Comparison of ENCODE assay signal across 8 mouse cellular contexts in the genomic region with DNA sequence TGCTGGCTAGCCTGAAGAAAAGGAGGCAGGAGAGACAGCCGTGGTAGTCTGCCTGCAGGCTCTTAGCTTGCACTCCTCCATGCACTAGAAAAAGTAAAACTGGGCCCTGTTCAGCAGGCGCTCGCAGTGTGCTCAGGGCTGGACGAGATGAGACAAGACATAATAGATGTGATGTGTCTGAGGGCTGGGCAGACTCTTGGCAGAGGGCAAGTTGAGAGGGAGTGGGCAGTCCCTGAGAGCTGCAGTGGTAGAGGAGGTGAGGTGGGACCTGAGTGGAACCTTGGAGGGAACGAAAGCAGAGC. TPM values are rescaled to one million over a fixed set of nuclear protein-coding genes. Genes with fewer than 3 reads are reported as not detected.
DNase-seq lines count a peak whose midpoint lies in the region; ATAC-seq and TF ChIP-seq lines count a peak whose summit lies in the region.

No protein-coding gene starts in this region.

- H3K4me2 ChIP-seq in heart, embryonic 15.5 days, result no peak overlapping the region
- H3K4me2 ChIP-seq in embryonic facial prominence, embryonic 15.5 days (replicated peaks), result peak overlapping the region; percentile 23
- H3K4me2 ChIP-seq in liver, embryonic 15.5 days, result peak overlapping the region; percentile 53

- ATAC-seq in heart, embryonic 15.5 days (replicated peaks; ENCODE audit: insufficient number of reproducible peaks, insufficient read depth, low FRiP score, low read depth), result no peak
- ATAC-seq in G1E (ENCODE audit: extremely low read depth, insufficient number of reproducible peaks, low FRiP score, poor library complexity, severe bottlenecking), result no peak
- ATAC-seq in embryonic facial prominence, embryonic 15.5 days (ENCODE audit: insufficient number of reproducible peaks, low FRiP score, low TSS enrichment, low read depth), result no peak
- no peak for ATAC-seq in liver, embryonic 15.5 days (ENCODE audit: insufficient read depth)

- no peaks in the 10 kb centered on the region for H3K36me3 ChIP-seq in heart, embryonic 15.5 days
- peaks cover 62% of the 10 kb centered on the region for H3K36me3 ChIP-seq in G1E (replicated peaks)
- peaks cover 5% of the 10 kb centered on the region; the same call in 1 of the 2 replicates for H3K36me3 ChIP-seq in embryonic facial prominence, embryonic 15.5 days
- peaks cover 27% of the 10 kb centered on the region for H3K36me3 ChIP-seq in liver, embryonic 15.5 days (replicated peaks)

- no peaks in the 10 kb centered on the region for H3K9me3 ChIP-seq in heart, embryonic 15.5 days (replicated peaks)
- H3K9me3 ChIP-seq in G1E (replicated peaks), result no peaks in the 10 kb centered on the region
- no peaks in the 10 kb centered on the region for H3K9me3 ChIP-seq in embryonic facial prominence, embryonic 15.5 days (replicated peaks)
- no peaks in the 10 kb centered on the region for H3K9me3 ChIP-seq in liver, embryonic 15.5 days (replicated peaks)

- H3K27me3 ChIP-seq in heart, embryonic 15.5 days, result no peaks in the 10 kb centered on the region
- no peaks in the 10 kb centered on the region for H3K27me3 ChIP-seq in G1E (ENCODE audit: insufficient read depth, low read length)
- H3K27me3 ChIP-seq in embryonic facial prominence, embryonic 15.5 days, result no peaks in the 10 kb centered on the region
- H3K27me3 ChIP-seq in liver, embryonic 15.5 days, result no peaks in the 10 kb centered on the region

- 39% methylated on average over 5 of the region's 5 CpGs for WGBS in heart, embryonic 15.5 days
- 25% methylated on average over 5 of the region's 5 CpGs for WGBS in embryonic facial prominence, embryonic 15.5 days
- whole genome bisulfite sequencing in liver, embryonic 15.5 days (ENCODE audit: insufficient replicate concordance), result 52% methylated on average over 5 of the region's 5 CpGs

- intact Hi-C loops in heart, postnatal 36 days (cut with DNase I), result no loop called here

- no peak for DNase-seq in heart, postnatal 36 days
- no peak for DNase-seq in G1E (ENCODE audit: low spot score)
- DNase-seq in layer of hippocampus, adult 8-10 months (ENCODE audit: low spot score in 2 of 2), result no peak
- no peak for DNase-seq in ovary, postnatal 36 days (ENCODE audit: low spot score)
- DNase-seq in testis, postnatal 10 days (ENCODE audit: low spot score), result no peak

- no peak overlapping the region for H3K4me3 ChIP-seq in heart, embryonic 15.5 days
- H3K4me3 ChIP-seq in G1E (ENCODE audit: low read depth, low read length), result peak overlapping the region; percentile 64; the same call in 1 of the 2 replicates
- no peak overlapping the region for H3K4me3 ChIP-seq in embryonic facial prominence, embryonic 15.5 days (replicated peaks)
- H3K4me3 ChIP-seq in liver, embryonic 15.5 days (replicated peaks), result no peak overlapping the region

- no peak for TF ChIP-seq CTCF in G1E (IDR thresholded peaks at IDR 0.05; ENCODE audit: low read depth, low read length)

- peaks cover 46% of the 10 kb centered on the region for H3K4me1 ChIP-seq in heart, embryonic 15.5 days (replicated peaks)
- H3K4me1 ChIP-seq in G1E (ENCODE audit: insufficient read depth, low read depth, low read length), result peaks cover 74% of the 10 kb centered on the region
- H3K4me1 ChIP-seq in embryonic facial prominence, embryonic 15.5 days, result peaks cover 50% of the 10 kb centered on the region
- H3K4me1 ChIP-seq in liver, embryonic 15.5 days (replicated peaks), result peaks cover 73% of the 10 kb centered on the region

- H3K27ac ChIP-seq in heart, embryonic 15.5 days, result peak overlapping the region; percentile 69
- H3K27ac ChIP-seq in embryonic facial prominence, embryonic 15.5 days (replicated peaks), result peak overlapping the region; percentile 75
- peak overlapping the region; percentile 82 for H3K27ac ChIP-seq in liver, embryonic 15.5 days (replicated peaks)

- peak overlapping the region; percentile 17; the same call in 1 of the 2 replicates for H3K9ac ChIP-seq in heart, embryonic 15.5 days
- no peak overlapping the region for H3K9ac ChIP-seq in embryonic facial prominence, embryonic 15.5 days
- H3K9ac ChIP-seq in liver, embryonic 15.5 days, result peak overlapping the region; percentile 25; the same call in 1 of the 2 replicates

RNA-seq across cellular contexts. Expression of a gene that starts 9.5 kb away (rescaled TPM):
- polyA plus RNA-seq in heart, embryonic 15.5 days (2015; fragmentation: Nextera tagmentation; extraction: Ambion mirVana), result 6.6 and 8.2 TPM in 2 replicates
- 10 to 100 TPM; 17.6 to 18.8 TPM for total RNA-seq in heart, postnatal 36 days (2021)
- total RNA-seq in G1E (2014; fragmentation: Nextera tagmentation) (27.3 and 30.2 TPM in 2 replicates), G1E (2017) (5.3 and 7.3 TPM in 2 replicates)
- polyA plus RNA-seq in G1E (2012), result 37.0 and 44.6 TPM in 2 replicates
- polyA plus RNA-seq in embryonic facial prominence, embryonic 15.5 days (2015; fragmentation: Nextera tagmentation; extraction: Ambion mirVana), result 11.0 and 11.2 TPM in 2 replicates
- 2.9 and 3.0 TPM in 2 replicates for polyA plus RNA-seq in liver, embryonic 15.5 days (2015; fragmentation: Nextera tagmentation; extraction: Ambion mirVana)
- total RNA-seq in layer of hippocampus, adult 8-10 months (2022), result 10 to 100 TPM; 62.2 to 66.1 (median 65.1) TPM

RNA-seq across cellular contexts. Expression of a gene that starts 25.7 kb away (rescaled TPM):
- polyA plus RNA-seq in heart, embryonic 15.5 days (2015; fragmentation: Nextera tagmentation; extraction: Ambion mirVana), result 11.4 and 14.3 TPM in 2 replicates
- 10 to 100 TPM; 82.0 to 88.2 TPM for total RNA-seq in heart, postnatal 36 days (2021)
- total RNA-seq in G1E (2014; fragmentation: Nextera tagmentation) (24.5 and 32.3 TPM in 2 replicates), G1E (2017) (6.9 and 7.1 TPM in 2 replicates)
- polyA plus RNA-seq in G1E (2012), result 53.4 and 61.4 TPM in 2 replicates
- polyA plus RNA-seq in embryonic facial prominence, embryonic 15.5 days (2015; fragmentation: Nextera tagmentation; extraction: Ambion mirVana), result 17.0 and 17.2 TPM in 2 replicates
- 8.1 and 8.5 TPM in 2 replicates for polyA plus RNA-seq in liver, embryonic 15.5 days (2015; fragmentation: Nextera tagmentation; extraction: Ambion mirVana)
- 10 to 100 TPM; 65.1 to 85.8 (median 72.2) TPM for total RNA-seq in layer of hippocampus, adult 8-10 months (2022)
